17 mouse cellular contexts compared by ENCODE assay signal in genomic region chr10:60097774-60098173, GRCm38 (mm10).
"Had no signal": no experiment of that assay in that cellular context is flagged by ENCODE, and none has a peak within 500 bp of the region (broad histone marks: within the 10 kb centered on the region; RNA-seq: fewer than 3 reads in every experiment).

No protein-coding gene starts in this region.

- H3K36me3 ChIP-seq: liver, embryonic 13.5 days had no signal

- H3K4me2 ChIP-seq: liver, embryonic 13.5 days; midbrain, embryonic 11.5 days had no signal

- H3K27me3 ChIP-seq: liver, embryonic 13.5 days had no signal

- H3K4me1 ChIP-seq: liver, embryonic 13.5 days had no signal

- H3K9ac ChIP-seq: liver, embryonic 13.5 days had no signal

- H3K4me3 ChIP-seq: left cerebral cortex, adult 2 months; liver, embryonic 13.5 days had no signal

- H3K9me3 ChIP-seq: liver, embryonic 13.5 days had no signal

- DNase-seq: kidney, adult 2 months; layer of hippocampus, postnatal 36 days; liver, embryonic 13.5 days; lung, adult 2 months; lung, postnatal 14 days; lung, postnatal 4 days; midbrain, embryonic 14.5 days; right cerebral cortex, postnatal 14 days; spleen, adult 18-20 months; thymus, adult 2 months; thymus, postnatal 14 days; thymus, postnatal 4 days had no signal

- ATAC-seq: hindbrain, postnatal 0 days; inflammation-experienced regulatory T-cells, adult 6 months; intestine, embryonic 16.5 days had no signal

- H3K27ac ChIP-seq: hindbrain, postnatal 0 days; left cerebral cortex, adult 2 months; liver, embryonic 13.5 days had no signal
